Mouse (Mus musculus) midbrain, postnatal 0 days (tissue): ENCODE data around the gene Tpsg1. TPM values are rescaled to one million over a fixed set of nuclear protein-coding genes. Genes with fewer than 3 reads are reported as not detected.

Source experiments
- ATAC-seq: fragments of 200-750 bp; cut with Nextera tagmentation; 2 replicates; pipeline ENCODE4 v1.8.0; 2017; ENCODE audit warnings: moderate number of reproducible peaks, mild to moderate bottlenecking, moderate TSS enrichment, moderate library complexity; ENCODE audit not compliant: low FRiP score
- DNase-seq: peaks from one replicate; pipeline ENCODE4 v3.0.0-alpha.2; 2015; ENCODE audit warnings: low spot score
- H3K27ac ChIP-seq: fragments of 300-500 bp; sonication (generic); 2 replicates; pipeline ENCODE4 v1.5.1; 2014; ENCODE audit warnings: low read depth, mild to moderate bottlenecking, low read length, mixed read lengths
- H3K27me3 ChIP-seq: fragments of 300-500 bp; sonication (generic); 2 replicates; pipeline ENCODE4 v1.6.1; 2014; ENCODE audit warnings: low read length, control low read depth, mixed read lengths; ENCODE audit not compliant: insufficient read depth
- H3K36me3 ChIP-seq: fragments of 300-500 bp; sonication (generic); 2 replicates; pipeline ENCODE4 v1.6.1; 2014; ENCODE audit warnings: low read length, control low read depth, mixed read lengths; ENCODE audit not compliant: insufficient read depth
- H3K4me1 ChIP-seq: fragments of 300-500 bp; sonication (generic); 2 replicates; pipeline ENCODE4 v1.6.1; 2014; ENCODE audit warnings: mild to moderate bottlenecking, control low read depth, antibody characterized with exemption, low read length, mixed read lengths; ENCODE audit not compliant: insufficient read depth
- H3K4me2 ChIP-seq: fragments of 300-500 bp; sonication (generic); 2 replicates; pipeline ENCODE4 v1.6.1; 2014; ENCODE audit warnings: low read depth, mild to moderate bottlenecking, low read length, mixed read lengths; ENCODE audit not compliant: poor library complexity, severe bottlenecking
- H3K4me3 ChIP-seq: fragments of 300-500 bp; sonication (generic); 2 replicates; pipeline ENCODE4 v1.5.1; 2014; ENCODE audit warnings: low read depth, mild to moderate bottlenecking, low read length, moderate library complexity
- H3K9ac ChIP-seq: fragments of 300-500 bp; sonication (generic); replicated peaks from 2 replicates; pipeline ENCODE4 v1.6.1; 2014; ENCODE audit warnings: mild to moderate bottlenecking, low read length, moderate library complexity, mixed read lengths; ENCODE audit not compliant: poor library complexity, severe bottlenecking
- H3K9me3 ChIP-seq: fragments of 300-500 bp; sonication (generic); 2 replicates; pipeline ENCODE4 v1.6.1; 2016; ENCODE audit warnings: low read length, control low read depth
- CTCF ChIP-seq: IDR thresholded peaks from 2 replicates; pipeline ENCODE4 v1.5.1; 2016; ENCODE audit warnings: antibody characterized with exemption, mild to moderate bottlenecking
- WGBS: fragments of 180-500 bp; shearing (Covaris S2); extraction: QIAGEN DNeasy Blood & Tissue Kit; methylation state at CpG from one replicate; pipeline ENCODE4 v1.1.7; 2014; 5-methylcytosine and 5-hydroxymethylcytosine counted together
- polyA plus RNA-seq: library from polyadenylated mRNA; unstranded; fragments of >200 nt; fragmentation: Nextera tagmentation; extraction: Ambion mirVana; gene quantifications from 2 replicates; pipeline ENCODE4 v1.2.1, GENCODE M21; 2015
- total RNA-seq: library from RNA; depleted of rRNA; stranded (reverse); fragments of >200 nt; gene quantifications from 2 replicates; pipeline ENCODE4 v1.2.3, GENCODE M21; 2014; rRNA removed

Tpsg1 gene
- total and polyA plus RNA-seq, 2 experiments from 2014 or later, result 1.2 TPM; not detected in 1

DNA sequence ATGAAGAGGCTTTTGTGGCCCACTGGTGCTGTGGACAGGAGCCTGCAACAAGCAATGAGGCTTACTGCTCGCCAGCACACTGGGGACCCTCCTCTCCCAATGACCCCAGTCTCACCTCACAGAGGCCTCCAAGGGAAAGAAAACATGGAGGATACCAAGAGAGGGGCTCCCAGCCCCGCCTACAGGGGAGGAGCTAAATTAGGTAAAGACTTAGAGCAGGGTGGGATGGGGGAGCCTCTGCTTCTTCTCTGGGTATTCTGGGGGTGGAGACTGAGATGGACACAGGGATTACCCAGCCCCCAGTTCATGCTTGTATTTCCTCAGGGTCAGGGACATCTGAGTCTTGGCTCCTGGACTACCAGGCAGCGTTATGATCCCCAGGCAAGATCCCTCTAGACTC, 45.8 kb downstream of the Tpsg1 start:
- ATAC-seq, result no peak

GRCm38 (mm10) chr17:25415421-25415913, 46.4 kb downstream of the Tpsg1 start:
- TF ChIP-seq CTCF, result no peak
- Histone ChIP-seq H3K9ac (no peak overlapping the region; the same call in 1 of the 2 replicates), H3K36me3 (no peaks in the 10 kb centered on the region), H3K27ac (peak overlapping the region; percentile 47), H3K9me3 (no peaks in the 10 kb centered on the region), H3K4me2 (no peak overlapping the region), H3K27me3 (no peaks in the 10 kb centered on the region), H3K4me3 (no peak overlapping the region), H3K4me1 (peaks cover 24% of the 10 kb centered on the region)
- 11% methylated on average over 5 of the region's 6 CpGs for WGBS
- ATAC-seq, result peak; percentile 22; the same call in 1 of the 2 replicates
- peak; percentile 45 for DNase-seq

More for the DNA sequence above, 45.8 kb downstream of the Tpsg1 start:
- Histone ChIP-seq H3K9ac (no peak overlapping the region), H3K4me3 (no peak overlapping the region), H3K36me3 (no peaks in the 10 kb centered on the region), H3K4me1 (peaks cover 24% of the 10 kb centered on the region), H3K27ac (peak overlapping the region; percentile 47; the same call in 1 of the 2 replicates), H3K4me2 (no peak overlapping the region), H3K27me3 (no peaks in the 10 kb centered on the region), H3K9me3 (no peaks in the 10 kb centered on the region)
- 26% methylated on average over 3 of the region's 3 CpGs for WGBS
- TF ChIP-seq CTCF, result no peak
- no peak for DNase-seq

- H3K4me2 ChIP-seq, result no peak overlapping the region
- H3K27me3 ChIP-seq, result no peaks in the 10 kb centered on the region
- H3K27ac ChIP-seq, result no peak overlapping the region
- H3K9me3 ChIP-seq, result no peaks in the 10 kb centered on the region
- DNase-seq (no peak), ATAC-seq (0 out of 2 replicates have a peak, but pooled peaks have one; percentile 31)
- 18% methylated on average over 3 of the region's 3 CpGs for WGBS
- H3K4me1 ChIP-seq, result peaks cover 24% of the 10 kb centered on the region
- H3K36me3 ChIP-seq, result no peaks in the 10 kb centered on the region
- H3K4me3 ChIP-seq, result no peak overlapping the region
- H3K9ac ChIP-seq, result no peak overlapping the region
- TF ChIP-seq CTCF, result no peak
Observed at GRCm38 (mm10) chr17:25416219-25416618, 47.1 kb downstream of the Tpsg1 start.

- H3K4me1 ChIP-seq, result peaks cover 24% of the 10 kb centered on the region
- peak overlapping the region; percentile 77; the same call in 1 of the 2 replicates for H3K27ac ChIP-seq
- no peaks in the 10 kb centered on the region for H3K9me3 ChIP-seq
- no peak overlapping the region for H3K4me3 ChIP-seq
- no peak for DNase-seq
- WGBS, result 62% methylated on average over 6 of the region's 6 CpGs
- no peak for TF ChIP-seq CTCF
- 0 out of 2 replicates have a peak, but pooled peaks cover under 1% of the 10 kb centered on the region for H3K36me3 ChIP-seq
- H3K4me2 ChIP-seq, result no peak overlapping the region
- no peak overlapping the region for H3K9ac ChIP-seq
- no peaks in the 10 kb centered on the region for H3K27me3 ChIP-seq
- no peak for ATAC-seq
Observed at GRCm38 (mm10) chr17:25417990-25418389, 48.9 kb downstream of the Tpsg1 start.

DNA sequence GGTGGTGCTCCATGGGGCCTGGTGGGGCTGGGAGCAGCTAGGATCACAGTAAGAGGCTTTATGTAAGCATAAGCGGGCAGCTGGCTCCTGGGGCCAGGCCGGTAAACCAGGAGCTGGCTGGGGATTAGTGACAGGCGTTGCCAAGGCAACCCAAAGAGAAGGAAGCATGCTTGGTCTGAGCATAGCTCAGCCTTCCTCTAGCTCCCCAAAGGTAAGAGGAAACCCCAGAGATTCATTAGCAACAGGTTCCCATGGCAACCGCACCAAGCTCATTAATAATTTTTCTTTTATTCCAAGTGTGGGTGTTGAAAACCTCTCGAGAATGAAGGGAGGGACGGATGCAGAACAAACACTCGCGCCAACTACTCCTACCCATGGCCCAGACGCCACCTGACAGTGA, 49.9 kb downstream of the Tpsg1 start:
- H3K27me3 ChIP-seq, result no peaks in the 10 kb centered on the region
- 0 out of 2 replicates have a peak, but pooled peaks have one; percentile 25 for ATAC-seq
- peaks cover 24% of the 10 kb centered on the region for H3K4me1 ChIP-seq
- H3K4me2 ChIP-seq, result peak overlapping the region; percentile 20; the same call in 1 of the 2 replicates
- no peak overlapping the region for H3K4me3 ChIP-seq
- H3K9me3 ChIP-seq, result no peaks in the 10 kb centered on the region
- H3K36me3 ChIP-seq, result 0 out of 2 replicates have a peak, but pooled peaks cover 8% of the 10 kb centered on the region
- DNase-seq, result peak; percentile 71
- TF ChIP-seq CTCF, result no peak
- H3K27ac ChIP-seq, result peak overlapping the region; percentile 77
- H3K9ac ChIP-seq, result no peak overlapping the region
- WGBS, result 15% methylated on average over 9 of the region's 9 CpGs

- DNase-seq, result no peak
- 89% methylated on average over 3 of the region's 3 CpGs for WGBS
Observed at GRCm38 (mm10) chr17:25420998-25421397, 51.9 kb downstream of the Tpsg1 start.

More at GRCm38 (mm10) chr17:25420998-25421397, 51.9 kb downstream of the Tpsg1 start:
- TF ChIP-seq CTCF, result no peak
- Histone ChIP-seq H3K36me3 (0 out of 2 replicates have a peak, but pooled peaks cover 8% of the 10 kb centered on the region), H3K27me3 (no peaks in the 10 kb centered on the region), H3K4me3 (no peak overlapping the region), H3K4me2 (no peak overlapping the region), H3K9ac (0 out of 2 replicates have a peak overlapping the region, but pooled peaks have one; percentile 8), H3K27ac (no peak overlapping the region), H3K9me3 (no peaks in the 10 kb centered on the region), H3K4me1 (peaks cover 19% of the 10 kb centered on the region)
- no peak for ATAC-seq

Other genes with a start within 250 kb of the Tpsg1 start
- gene Ptx4, start 248.5 kb upstream of the Tpsg1 start, total RNA-seq, result 0.42 TPM in 1 of 2 replicates, not detected in the other
- 0.20 and 0.59 TPM in 2 replicates for gene Ptx4, start 248.5 kb upstream of the Tpsg1 start, polyA plus RNA-seq
- gene Clcn7, start 235.9 kb upstream of the Tpsg1 start, total RNA-seq, result 37.9 and 39.5 TPM in 2 replicates
- 25.5 and 26.7 TPM in 2 replicates for gene Clcn7, start 235.9 kb upstream of the Tpsg1 start, polyA plus RNA-seq
- gene Ccdc154, start 206.8 kb upstream of the Tpsg1 start, total RNA-seq, result not detected in 2 replicates
- gene Ccdc154, start 206.8 kb upstream of the Tpsg1 start, polyA plus RNA-seq, result not detected in 2 replicates
- gene Gm38655, start 193.8 kb upstream of the Tpsg1 start, total RNA-seq, result 0.57 TPM in 1 of 2 replicates, not detected in the other
- not detected in 2 replicates for gene Gm38655, start 193.8 kb upstream of the Tpsg1 start, polyA plus RNA-seq
- gene BC003965, start 184.7 kb upstream of the Tpsg1 start, total RNA-seq, result 16.8 and 17.9 TPM in 2 replicates
- 30.2 and 30.3 TPM in 2 replicates for gene BC003965, start 184.7 kb upstream of the Tpsg1 start, polyA plus RNA-seq
- 34.1 and 34.7 TPM in 2 replicates for gene Unkl, start 180.9 kb upstream of the Tpsg1 start, total RNA-seq
- 17.3 and 19.5 TPM in 2 replicates for gene Unkl, start 180.9 kb upstream of the Tpsg1 start, polyA plus RNA-seq
- gene Gnptg, start 129.1 kb upstream of the Tpsg1 start, total RNA-seq, result 97.2 and 104 TPM in 2 replicates
- gene Gnptg, start 129.1 kb upstream of the Tpsg1 start, polyA plus RNA-seq, result 127 and 134 TPM in 2 replicates
- gene Tsr3, start 129.1 kb upstream of the Tpsg1 start, total RNA-seq, result 39.6 and 40.1 TPM in 2 replicates
- 74.2 and 76.2 TPM in 2 replicates for gene Tsr3, start 129.1 kb upstream of the Tpsg1 start, polyA plus RNA-seq
- gene Baiap3, start 112.9 kb upstream of the Tpsg1 start, total RNA-seq, result 94.2 and 98.4 TPM in 2 replicates
- gene Baiap3, start 112.9 kb upstream of the Tpsg1 start, polyA plus RNA-seq, result 48.4 and 49.9 TPM in 2 replicates
- gene Ube2i, start 94.7 kb upstream of the Tpsg1 start, total RNA-seq, result 444 and 524 TPM in 2 replicates
- gene Ube2i, start 94.7 kb upstream of the Tpsg1 start, polyA plus RNA-seq, result 401 and 432 TPM in 2 replicates
- gene Prss34, start 70.9 kb upstream of the Tpsg1 start, total RNA-seq, result not detected in 2 replicates
- not detected in 2 replicates for gene Prss34, start 70.9 kb upstream of the Tpsg1 start, polyA plus RNA-seq
- not detected in 2 replicates for gene Prss28, start 60.6 kb upstream of the Tpsg1 start, total RNA-seq
- not detected in 2 replicates for gene Prss28, start 60.6 kb upstream of the Tpsg1 start, polyA plus RNA-seq
- not detected in 2 replicates for gene Prss29, start 50.6 kb upstream of the Tpsg1 start, total RNA-seq
- gene Prss29, start 50.6 kb upstream of the Tpsg1 start, polyA plus RNA-seq, result not detected in 2 replicates
- not detected in 2 replicates for gene Tpsab1, start 23.7 kb upstream of the Tpsg1 start, total RNA-seq
- gene Tpsab1, start 23.7 kb upstream of the Tpsg1 start, polyA plus RNA-seq, result not detected in 2 replicates
- 0.28 and 1.8 TPM in 2 replicates for gene Tpsb2, start 3.0 kb upstream of the Tpsg1 start, total RNA-seq
- 0.60 and 1.0 TPM in 2 replicates for gene Tpsb2, start 3.0 kb upstream of the Tpsg1 start, polyA plus RNA-seq
- 117 and 164 TPM in 2 replicates for gene Cacna1h, start 64.5 kb downstream of the Tpsg1 start, total RNA-seq
- gene Cacna1h, start 64.5 kb downstream of the Tpsg1 start, polyA plus RNA-seq, result 7.6 and 9.5 TPM in 2 replicates
- gene Tekt4, start 85.3 kb downstream of the Tpsg1 start, total RNA-seq, result 1.9 and 5.2 TPM in 2 replicates
- 2.1 and 2.3 TPM in 2 replicates for gene Tekt4, start 85.3 kb downstream of the Tpsg1 start, polyA plus RNA-seq
- gene Sstr5, start 128.0 kb downstream of the Tpsg1 start, total RNA-seq, result 1.9 and 2.0 TPM in 2 replicates
- gene Sstr5, start 128.0 kb downstream of the Tpsg1 start, polyA plus RNA-seq, result 1.7 and 2.4 TPM in 2 replicates
- 21.5 and 31.0 TPM in 2 replicates for gene Sox8, start 201.4 kb downstream of the Tpsg1 start, total RNA-seq
- 16.3 and 19.9 TPM in 2 replicates for gene Sox8, start 201.4 kb downstream of the Tpsg1 start, polyA plus RNA-seq
- 27.3 and 27.6 TPM in 2 replicates for gene Lmf1, start 209.8 kb downstream of the Tpsg1 start, total RNA-seq
- 19.8 and 23.0 TPM in 2 replicates for gene Lmf1, start 209.8 kb downstream of the Tpsg1 start, polyA plus RNA-seq